Mouse (Mus musculus) hindbrain, embryonic 10.5 days (tissue): ENCODE data around the gene Gm14851. TPM values are rescaled to one million over a fixed set of nuclear protein-coding genes. Genes with fewer than 3 reads are reported as not detected.
"Not testable (repeated sequence)": the region's sequence is repeated elsewhere in the genome, so short reads cannot be mapped to it uniquely, and the experiment has no call there.

Experiments used
- DNase-seq: peaks from one replicate; pipeline ENCODE4 v3.0.0-alpha.2; 2017; ENCODE audit warnings: low spot score
- H3K27ac ChIP-seq: fragments of 300-500 bp; sonication (generic); 2 replicates; pipeline ENCODE4 v1.5.1; 2016; ENCODE audit warnings: mild to moderate bottlenecking, moderate library complexity
- H3K27me3 ChIP-seq: fragments of 300-500 bp; sonication (generic); 2 replicates; pipeline ENCODE4 v1.6.1; 2016; ENCODE audit warnings: mild to moderate bottlenecking; ENCODE audit not compliant: poor library complexity, insufficient read depth, severe bottlenecking
- H3K36me3 ChIP-seq: fragments of 300-500 bp; sonication (generic); 2 replicates; pipeline ENCODE4 v1.6.1; 2016; ENCODE audit warnings: mild to moderate bottlenecking, moderate library complexity
- H3K4me1 ChIP-seq: fragments of 300-500 bp; sonication (generic); replicated peaks from 2 replicates; pipeline ENCODE4 v1.6.1; 2016; ENCODE audit warnings: mild to moderate bottlenecking
- H3K4me3 ChIP-seq: fragments of 300-500 bp; sonication (generic); 2 replicates; pipeline ENCODE4 v1.5.1; 2016; ENCODE audit warnings: mild to moderate bottlenecking, moderate library complexity
- H3K9me3 ChIP-seq: fragments of 300-500 bp; sonication (generic); 2 replicates; pipeline ENCODE4 v1.6.1; 2016; ENCODE audit warnings: mild to moderate bottlenecking, moderate library complexity
- WGBS: fragments of 180-500 bp; shearing (Covaris S2); methylation state at CpG from one replicate; pipeline ENCODE4 v1.1.7; 2016; 5-methylcytosine and 5-hydroxymethylcytosine counted together
- polyA plus RNA-seq: library from polyadenylated mRNA; unstranded; fragments of >200 nt; fragmentation: Nextera tagmentation; extraction: Ambion mirVana; gene quantifications from 2 replicates; pipeline ENCODE4 v1.2.1, GENCODE M21; 2016

Gm14851 gene
- polyA plus RNA-seq: not detected in 2 replicates

GRCm38 (mm10) chr8:21095950-21096349, at the start of gene Gm14851:
Gm14851 (minus strand) TSS chr8:21096050.
- H3K9me3 ChIP-seq: peaks cover 25% of the 10 kb centered on the region
- H3K4me3 ChIP-seq, DNase-seq, H3K27me3 ChIP-seq, H3K27ac ChIP-seq, H3K36me3 ChIP-seq, H3K4me1 ChIP-seq: not testable (repeated sequence)
- WGBS: 89% methylated on average over 1 of the region's 2 CpGs

- not testable (repeated sequence) for DNase-seq
- WGBS: 63% methylated on average over 3 of the region's 3 CpGs
Measured at GRCm38 (mm10) chr8:21134342-21134741, 38.5 kb upstream of the Gm14851 start, which contains the start of gene Defa30. Defa30 (plus strand) TSS chr8:21134642.

GRCm38 (mm10) chr8:21093106-21093505, 2.7 kb downstream of the Gm14851 start:
- no peak overlapping the region for H3K4me3 ChIP-seq
- H3K4me1 ChIP-seq: no peaks in the 10 kb centered on the region
- H3K9me3 ChIP-seq: peaks cover 22% of the 10 kb centered on the region
- 50% methylated on average over 4 of the region's 4 CpGs for WGBS
- no peak for DNase-seq
- no peak overlapping the region for H3K27ac ChIP-seq
- H3K36me3 ChIP-seq: no peaks in the 10 kb centered on the region
- no peaks in the 10 kb centered on the region for H3K27me3 ChIP-seq

More at GRCm38 (mm10) chr8:21134342-21134741, 38.5 kb upstream of the Gm14851 start, which contains the start of gene Defa30:
- H3K27me3 ChIP-seq, H3K27ac ChIP-seq, H3K4me3 ChIP-seq, H3K36me3 ChIP-seq, H3K4me1 ChIP-seq: not testable (repeated sequence)
- peaks cover 34% of the 10 kb centered on the region for H3K9me3 ChIP-seq

- H3K9me3 ChIP-seq, H3K27ac ChIP-seq, H3K4me1 ChIP-seq, H3K4me3 ChIP-seq, H3K27me3 ChIP-seq, DNase-seq, H3K36me3 ChIP-seq: not testable (repeated sequence)
Measured at GRCm38 (mm10) chr8:21084142-21084541, 11.7 kb downstream of the Gm14851 start, which contains the start of gene Defa25. Defa25 (plus strand) TSS chr8:21084442.

- not testable (repeated sequence) for H3K4me1 ChIP-seq, H3K36me3 ChIP-seq, H3K27ac ChIP-seq, DNase-seq, H3K9me3 ChIP-seq, H3K27me3 ChIP-seq, H3K4me3 ChIP-seq
- 73% methylated on average over 1 of the region's 1 CpGs for WGBS
Measured at GRCm38 (mm10) chr8:21064738-21065137, 31.1 kb downstream of the Gm14851 start, which contains the start of gene Defa35. Defa35 (plus strand) TSS chr8:21065038.

GRCm38 (mm10) chr8:21054747-21055146, 41.1 kb downstream of the Gm14851 start, which contains the start of gene Defa23:
Defa23 (plus strand) TSS chr8:21055047.
- not testable (repeated sequence) for H3K9me3 ChIP-seq, H3K36me3 ChIP-seq, H3K27me3 ChIP-seq, DNase-seq, H3K4me3 ChIP-seq, H3K27ac ChIP-seq, H3K4me1 ChIP-seq
- WGBS: no CpG with 5 or more reads among the region's 1 CpGs

Other genes with a start within 250 kb of the Gm14851 start
- not detected in 2 replicates for gene Defb33, start 203.4 kb downstream of the Gm14851 start, polyA plus RNA-seq
- gene Gm15056, start 193.4 kb downstream of the Gm14851 start, polyA plus RNA-seq: not detected in 2 replicates
- gene Gm6040, start 174.0 kb downstream of the Gm14851 start, polyA plus RNA-seq: not detected in 2 replicates
- gene AY761185, start 151.3 kb downstream of the Gm14851 start, polyA plus RNA-seq: not detected in 2 replicates
- gene Defa21, start 70.5 kb downstream of the Gm14851 start, polyA plus RNA-seq: not detected in 2 replicates
- not detected in 2 replicates for gene Defa23, start 41.0 kb downstream of the Gm14851 start, polyA plus RNA-seq
- gene Defa35, start 31.0 kb downstream of the Gm14851 start, polyA plus RNA-seq: not detected in 2 replicates
- gene Defa25, start 11.6 kb downstream of the Gm14851 start, polyA plus RNA-seq: not detected in 2 replicates
- not detected in 2 replicates for gene Defa30, start 38.6 kb upstream of the Gm14851 start, polyA plus RNA-seq
- gene Defa22, start 66.2 kb upstream of the Gm14851 start, polyA plus RNA-seq: not detected in 2 replicates
- gene Defa31, start 95.6 kb upstream of the Gm14851 start, polyA plus RNA-seq: not detected in 2 replicates
- not detected in 2 replicates for gene Gm15293, start 105.5 kb upstream of the Gm14851 start, polyA plus RNA-seq
- gene Gm15292, start 153.7 kb upstream of the Gm14851 start, polyA plus RNA-seq: not detected in 2 replicates
- gene Defa27, start 219.5 kb upstream of the Gm14851 start, polyA plus RNA-seq: not detected in 2 replicates
- gene Defa29, start 231.0 kb upstream of the Gm14851 start, polyA plus RNA-seq: not detected in 2 replicates